Mouse (Mus musculus) forebrain, embryonic 13.5 days (tissue): Measurements from ENCODE around the gene Esp18. TPM values are rescaled to one million over a fixed set of nuclear protein-coding genes. Genes with fewer than 3 reads are reported as not detected.

Experiments used
- ATAC-seq: fragments of 200-750 bp; cut with Nextera tagmentation; 2 replicates; pipeline ENCODE4 v1.8.0; 2017
- H3K27ac ChIP-seq: fragments of 300-500 bp; sonication (generic); 2 replicates; pipeline ENCODE4 v1.5.1; 2015; ENCODE audit warnings: inconsistent platforms, mild to moderate bottlenecking, moderate library complexity
- H3K27me3 ChIP-seq: fragments of 300-500 bp; sonication (generic); 2 replicates; pipeline ENCODE4 v1.6.1; 2015; ENCODE audit warnings: mild to moderate bottlenecking, inconsistent platforms
- H3K36me3 ChIP-seq: fragments of 300-500 bp; sonication (generic); 2 replicates; pipeline ENCODE4 v1.6.1; 2015; ENCODE audit warnings: mild to moderate bottlenecking, inconsistent platforms; ENCODE audit not compliant: poor library complexity, severe bottlenecking
- H3K4me1 ChIP-seq: fragments of 300-500 bp; sonication (generic); 2 replicates; pipeline ENCODE4 v1.6.1; 2015; ENCODE audit warnings: inconsistent platforms
- H3K4me2 ChIP-seq: fragments of 300-500 bp; sonication (generic); 2 replicates; pipeline ENCODE4 v1.6.1; 2015; ENCODE audit warnings: inconsistent platforms, mild to moderate bottlenecking, moderate library complexity
- H3K4me3 ChIP-seq: fragments of 300-500 bp; sonication (generic); 2 replicates; pipeline ENCODE4 v1.5.1; 2015; ENCODE audit warnings: mild to moderate bottlenecking, inconsistent platforms
- H3K9ac ChIP-seq: fragments of 300-500 bp; sonication (generic); 2 replicates; pipeline ENCODE4 v1.6.1; 2015; ENCODE audit warnings: mild to moderate bottlenecking, inconsistent platforms
- H3K9me3 ChIP-seq: fragments of 300-500 bp; sonication (generic); replicated peaks from 2 replicates; pipeline ENCODE4 v1.6.1; 2016; ENCODE audit warnings: inconsistent platforms
- WGBS: fragments of 180-500 bp; shearing (Covaris S2); methylation state at CpG from one replicate; pipeline ENCODE4 v1.1.7; 2015; 5-methylcytosine and 5-hydroxymethylcytosine counted together
- microRNA-seq: library from miRNA; unstranded; fragments of <30 nt; microRNA quantifications from one replicate; pipeline ENCODE4, GENCODE M21; 2016
- polyA plus RNA-seq: library from polyadenylated mRNA; unstranded; fragments of >200 nt; fragmentation: Nextera tagmentation; extraction: Ambion mirVana; gene quantifications from 2 replicates; pipeline ENCODE4 v1.2.1, GENCODE M21; 2015

Esp18 gene
- not detected in 2 replicates for polyA plus RNA-seq

GRCm38 (mm10) chr17:39406059-39406458 lies at the start of gene Esp18:
Gene Esp18 (plus strand): TSS chr17:39406359.
- ATAC-seq, result no peak
- Histone ChIP-seq H3K36me3 (no peaks in the 10 kb centered on the region), H3K4me2 (no peak within 1 kb of the TSS), H3K4me1 (no peaks in the 10 kb centered on the region), H3K27me3 (no peaks in the 10 kb centered on the region), H3K9ac (no peak within 1 kb of the TSS), H3K27ac (no peak within 1 kb of the TSS), H3K4me3 (no peak within 1 kb of the TSS), H3K9me3 (no peaks in the 10 kb centered on the region)
- WGBS, result 75% methylated on average over 2 of the region's 2 CpGs

GRCm38 (mm10) chr17:39363316-39363715 lies 42.8 kb upstream of the Esp18 start:
- no peak overlapping the region for H3K4me2 ChIP-seq
- H3K36me3 ChIP-seq, result no peaks in the 10 kb centered on the region
- ATAC-seq, result no peak

More at GRCm38 (mm10) chr17:39363316-39363715, 42.8 kb upstream of the Esp18 start:
- 62% methylated on average over 3 of the region's 3 CpGs for WGBS
- Histone ChIP-seq H3K9me3 (no peaks in the 10 kb centered on the region; the same call in none of the 2 replicates), H3K4me1 (no peaks in the 10 kb centered on the region), H3K9ac (no peak overlapping the region), H3K27ac (no peak overlapping the region), H3K27me3 (no peaks in the 10 kb centered on the region), H3K4me3 (no peak overlapping the region)

Small RNA genes within 50 kb of the gene (microRNA-seq; reads per million reads assigned to microRNA genes)
- gene Gm26429, result not detected

Other genes with a start within 250 kb of the Esp18 start
- not detected in 2 replicates for gene Esp16, start 129.8 kb downstream of the Esp18 start, polyA plus RNA-seq
- gene Esp15, start 234.6 kb downstream of the Esp18 start, polyA plus RNA-seq, result not detected in 2 replicates